Mouse (Mus musculus): ENCODE measurements around the gene Rab3a.
A peak's percentile ranks its signal among the peaks of the same experiment; 100 is the strongest.

Gene Rab3a

GRCm38 (mm10) chr8:70758616-70759561, 4.4 kb downstream of the Rab3a start:
- DNase-seq (ENCODE audit: low spot score) = peak; percentile 52

GRCm38 (mm10) chr8:70760350-70760749, 5.9 kb downstream of the Rab3a start:
- no peak for DNase-seq (ENCODE audit: low spot score)

- peak; percentile 91 for DNase-seq (ENCODE audit: low spot score)
Observed at GRCm38 (mm10) chr8:70760775-70761406, 6.4 kb downstream of the Rab3a start, which contains the start of gene Mpv17l2. TSS of gene Mpv17l2 (minus strand) at chr8:70760946.

- no peak for DNase-seq (ENCODE audit: low spot score)
Observed at GRCm38 (mm10) chr8:70762118-70762517, 7.6 kb downstream of the Rab3a start.

GRCm38 (mm10) chr8:70763354-70763753, 8.9 kb downstream of the Rab3a start:
- no peak for DNase-seq (ENCODE audit: low spot score)

GRCm38 (mm10) chr8:70764026-70764425, 9.5 kb downstream of the Rab3a start:
- DNase-seq (ENCODE audit: low spot score) = no peak

GRCm38 (mm10) chr8:70764676-70765075, 10.2 kb downstream of the Rab3a start:
- no peak for DNase-seq (ENCODE audit: low spot score)

GRCm38 (mm10) chr8:70765329-70765728, 10.8 kb downstream of the Rab3a start:
- DNase-seq (ENCODE audit: low spot score) = no peak

- no peak for DNase-seq (ENCODE audit: low spot score)
Observed at GRCm38 (mm10) chr8:70765838-70766570, 11.5 kb downstream of the Rab3a start.

- DNase-seq (ENCODE audit: low spot score) = peak; percentile 75
Observed at GRCm38 (mm10) chr8:70766571-70767440, 12.3 kb downstream of the Rab3a start.

GRCm38 (mm10) chr8:70767503-70767902, 13.0 kb downstream of the Rab3a start:
- DNase-seq (ENCODE audit: low spot score) = no peak

- DNase-seq (ENCODE audit: low spot score) = no peak
Observed at GRCm38 (mm10) chr8:70768231-70768776, 13.8 kb downstream of the Rab3a start.

GRCm38 (mm10) chr8:70768956-70769355, 14.5 kb downstream of the Rab3a start:
- DNase-seq (ENCODE audit: low spot score) = no peak

- DNase-seq (ENCODE audit: low spot score) = peak; percentile 94
Observed at GRCm38 (mm10) chr8:70769359-70769758, 14.9 kb downstream of the Rab3a start.

- no peak for DNase-seq (ENCODE audit: low spot score)
Observed at GRCm38 (mm10) chr8:70769858-70770257, 15.4 kb downstream of the Rab3a start.

GRCm38 (mm10) chr8:70770748-70771147, 16.3 kb downstream of the Rab3a start:
- DNase-seq (ENCODE audit: low spot score) = no peak

- DNase-seq (ENCODE audit: low spot score) = no peak
Observed at GRCm38 (mm10) chr8:70771217-70771616, 16.7 kb downstream of the Rab3a start.

- no peak for DNase-seq (ENCODE audit: low spot score)
Observed at GRCm38 (mm10) chr8:70772075-70772474, 17.6 kb downstream of the Rab3a start.

GRCm38 (mm10) chr8:70772890-70773289, 18.4 kb downstream of the Rab3a start:
- no peak for DNase-seq (ENCODE audit: low spot score)

- DNase-seq (ENCODE audit: low spot score) = no peak
Observed at GRCm38 (mm10) chr8:70773410-70773809, 18.9 kb downstream of the Rab3a start.

- peak; percentile 85 for DNase-seq (ENCODE audit: low spot score)
Observed at GRCm38 (mm10) chr8:70773833-70774232, 19.4 kb downstream of the Rab3a start.

All from ovary, postnatal 36 days (tissue).